Mouse (Mus musculus): ENCODE results near the gene Nkx6-1. TPM values are rescaled to one million over a fixed set of nuclear protein-coding genes. Genes with fewer than 3 reads are reported as not detected.

The Nkx6-1 gene
- total and polyA plus RNA-seq, 3 experiments, result not detected

DNA sequence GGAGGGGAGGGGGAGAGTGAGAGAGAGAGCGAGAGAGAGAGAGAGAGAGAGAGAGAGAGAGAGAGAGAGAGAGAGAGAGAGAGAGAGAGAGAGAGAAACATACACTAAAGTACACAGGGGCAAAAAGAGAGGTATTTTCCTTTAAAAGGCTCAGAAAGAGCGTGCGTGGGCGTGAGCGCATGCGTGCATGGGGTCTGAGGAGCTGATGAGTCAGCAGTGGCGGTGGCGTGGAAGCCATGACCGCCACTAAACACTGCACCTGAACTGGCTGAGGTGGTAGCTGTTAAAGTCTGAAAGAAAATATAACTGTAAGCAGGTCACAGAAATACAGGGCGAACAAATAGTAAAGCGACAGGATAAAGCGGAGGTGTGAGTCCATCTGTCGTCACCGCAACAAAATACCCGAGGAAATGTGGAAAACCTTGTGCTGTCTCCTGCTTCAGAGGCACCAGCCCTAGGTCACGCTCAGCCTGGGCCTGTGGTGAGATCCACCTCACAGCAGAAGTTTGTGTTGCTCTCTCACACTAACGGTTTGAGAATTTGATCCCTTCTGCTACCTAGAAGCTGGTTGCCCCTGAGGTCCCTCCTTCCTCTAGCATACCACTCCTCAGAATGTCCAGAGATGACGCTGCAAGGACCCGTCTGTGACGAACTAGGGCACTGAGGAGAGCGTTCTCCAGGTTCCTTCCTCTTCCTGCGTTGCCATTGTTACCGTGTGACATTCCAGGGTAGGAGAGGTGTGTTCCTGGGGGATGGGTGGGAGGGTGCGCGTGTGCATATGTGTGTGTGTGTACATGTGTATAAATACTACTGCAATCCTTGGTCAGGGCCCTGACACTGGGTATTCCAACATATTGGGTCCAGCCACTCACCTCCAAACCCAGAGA is 38.8 kb upstream of the Nkx6-1 start:
- H3K4me1 ChIP-seq (ENCODE audit: control insufficient read depth in 1 of 2, insufficient read depth in 2 of 2), result no peaks in the 10 kb centered on the region
- TF ChIP-seq CHD2 (IDR thresholded peaks at IDR 0.05; ENCODE audit: low read length) (no peak), ETS1 (conservative IDR thresholded peaks at IDR 0.05; ENCODE audit: low read depth, low read length) (no peak), TBP (conservative IDR thresholded peaks at IDR 0.05; ENCODE audit: low read depth, low read length) (no peak), UBTF (IDR thresholded peaks at IDR 0.05; ENCODE audit: low read depth, low read length) (no peak), ZNF384 (IDR thresholded peaks at IDR 0.05; ENCODE audit: low read depth, low read length) (no peak), ZKSCAN1 (IDR thresholded peaks at IDR 0.05; ENCODE audit: borderline replicate concordance, low read depth, low read length) (no peak), PAX5 (IDR thresholded peaks at IDR 0.05; ENCODE audit: low read length) (no peak), SMC3 (IDR thresholded peaks at IDR 0.05; ENCODE audit: low read depth, low read length) (no peak), JUND (conservative IDR thresholded peaks at IDR 0.05; ENCODE audit: low read depth, low read length) (no peak), POLR2AphosphoS2 (IDR thresholded peaks at IDR 0.05; ENCODE audit: low read depth, low read length) (no peak), MAZ (IDR thresholded peaks at IDR 0.05; ENCODE audit: low read depth, low read length) (no peak), NELFE (IDR thresholded peaks at IDR 0.05; ENCODE audit: low read depth, low read length) (no peak), IRF4 (IDR thresholded peaks at IDR 0.05; ENCODE audit: low read depth, low read length) (no peak), HCFC1 (IDR thresholded peaks at IDR 0.05; ENCODE audit: low read depth, low read length) (no peak), MXI1 (IDR thresholded peaks at IDR 0.05; ENCODE audit: low read depth, low read length) (no peak), MYC (IDR thresholded peaks at IDR 0.05; ENCODE audit: low read depth, low read length) (no peak), CHD1 (IDR thresholded peaks at IDR 0.05; ENCODE audit: low read depth, low read length) (no peak)
- H3K36me3 ChIP-seq (replicated peaks in 1 of 2; ENCODE audit: control insufficient read depth in 1 of 2, insufficient read depth in 1 of 2, low read length in 1 of 2), result no peaks in the 10 kb centered on the region
- no peak overlapping the region for H3K4me2 ChIP-seq (ENCODE audit: insufficient read depth, low read depth, poor library complexity, severe bottlenecking)
- dilution Hi-C loops (cut with MboI; ENCODE audit: extremely low pct_ligation_motif_present, extremely low pct_unique_long_range_greater_than_20kb, low sequenced_read_pairs), result no loop called here
- in situ Hi-C loops (cut with MboI; ENCODE audit: low pct_ligation_motif_present, low pct_unique_long_range_greater_than_20kb, low sequenced_read_pairs), result no loop called here
- peaks cover 66% of the 10 kb centered on the region for H3K9me3 ChIP-seq (replicated peaks; ENCODE audit: low read length)
- H3K79me2 ChIP-seq (replicated peaks; ENCODE audit: control insufficient read depth, extremely low read depth, insufficient read depth, poor library complexity, severe bottlenecking), result no peaks in the 10 kb centered on the region
- no peaks in the 10 kb centered on the region for H3K27me3 ChIP-seq (replicated peaks)
- no peak for DNase-seq (ENCODE audit: extremely low read depth)
- H3K9ac ChIP-seq (ENCODE audit: insufficient read depth, low read depth), result no peak overlapping the region
- H3K4me3 ChIP-seq (replicated peaks in 1 of 3; ENCODE audit: low read depth in 2 of 3, low read length in 2 of 3, poor library complexity in 1 of 3), result no peak overlapping the region
- H3K27ac ChIP-seq (ENCODE audit: insufficient read depth, low read depth), result no peak overlapping the region

GRCm38 (mm10) chr5:101702636-101703035 is 37.8 kb upstream of the Nkx6-1 start:
- Histone ChIP-seq H3K27ac (ENCODE audit: insufficient read depth, low read depth) (no peak overlapping the region), H3K4me1 (ENCODE audit: control insufficient read depth in 1 of 2, insufficient read depth in 2 of 2) (no peaks in the 10 kb centered on the region), H3K27me3 (replicated peaks) (no peaks in the 10 kb centered on the region), H3K9me3 (replicated peaks; ENCODE audit: low read length) (peaks cover 65% of the 10 kb centered on the region), H3K9ac (ENCODE audit: insufficient read depth, low read depth) (no peak overlapping the region), H3K36me3 (replicated peaks in 1 of 2; ENCODE audit: control insufficient read depth in 1 of 2, insufficient read depth in 1 of 2, low read length in 1 of 2) (no peaks in the 10 kb centered on the region), H3K79me2 (replicated peaks; ENCODE audit: control insufficient read depth, extremely low read depth, insufficient read depth, poor library complexity, severe bottlenecking) (no peaks in the 10 kb centered on the region), H3K4me2 (ENCODE audit: insufficient read depth, low read depth, poor library complexity, severe bottlenecking) (no peak overlapping the region), H3K4me3 (replicated peaks in 1 of 3; ENCODE audit: low read depth in 2 of 3, low read length in 2 of 3, poor library complexity in 1 of 3) (no peak overlapping the region)
- dilution Hi-C loops (cut with MboI; ENCODE audit: extremely low pct_ligation_motif_present, extremely low pct_unique_long_range_greater_than_20kb, low sequenced_read_pairs) (no loop called here), in situ Hi-C loops (cut with MboI; ENCODE audit: low pct_ligation_motif_present, low pct_unique_long_range_greater_than_20kb, low sequenced_read_pairs) (no loop called here)
- TF ChIP-seq EP300 (IDR thresholded peaks at IDR 0.05; ENCODE audit: low read length), result no peak
- TF ChIP-seq SIN3A (IDR thresholded peaks at IDR 0.05; ENCODE audit: low read length), result no peak
- no peak for TF ChIP-seq TBP (conservative IDR thresholded peaks at IDR 0.05; ENCODE audit: low read depth, low read length)
- TF ChIP-seq USF2 (conservative IDR thresholded peaks at IDR 0.05; ENCODE audit: low read depth, low read length), result no peak
- no peak for TF ChIP-seq MAFK (IDR thresholded peaks at IDR 0.05; ENCODE audit: insufficient replicate concordance, low read length)
- TF ChIP-seq JUN (IDR thresholded peaks at IDR 0.05; ENCODE audit: insufficient read depth, low read depth, low read length), result no peak
- TF ChIP-seq GABPA (IDR thresholded peaks at IDR 0.05; ENCODE audit: insufficient replicate concordance, low read depth, low read length), result no peak
- no peak for TF ChIP-seq CTCF (conservative IDR thresholded peaks at IDR 0.05 in 1 of 2, IDR thresholded peaks at IDR 0.05 in 1 of 2; ENCODE audit: low read depth in 2 of 2, low read length in 2 of 2)
- TF ChIP-seq ZMIZ1 (IDR thresholded peaks at IDR 0.05; ENCODE audit: low read depth, low read length), result no peak
- no peak for TF ChIP-seq JUND (conservative IDR thresholded peaks at IDR 0.05; ENCODE audit: low read depth, low read length)
- TF ChIP-seq POLR2AphosphoS2 (IDR thresholded peaks at IDR 0.05; ENCODE audit: low read depth, low read length), result no peak
- TF ChIP-seq RCOR1 (conservative IDR thresholded peaks at IDR 0.05; ENCODE audit: low read depth, low read length), result no peak
- no peak for TF ChIP-seq TCF12 (IDR thresholded peaks at IDR 0.05; ENCODE audit: low read depth, low read length)
- DNase-seq (ENCODE audit: extremely low read depth), result no peak

All from CH12.LX (cell line).